Mouse (Mus musculus) layer of hippocampus, adult 11-12 months (tissue): ENCODE data around the gene Zbtb43.

Source experiments
- DNase-seq: peaks from one replicate; pipeline ENCODE4 v3.0.0; 2022; ENCODE audit warnings: low spot score

Gene Zbtb43

GRCm38 (mm10) chr2:33430081-33430770 lies 38.1 kb downstream of the Zbtb43 start:
- no peak for DNase-seq

DNA sequence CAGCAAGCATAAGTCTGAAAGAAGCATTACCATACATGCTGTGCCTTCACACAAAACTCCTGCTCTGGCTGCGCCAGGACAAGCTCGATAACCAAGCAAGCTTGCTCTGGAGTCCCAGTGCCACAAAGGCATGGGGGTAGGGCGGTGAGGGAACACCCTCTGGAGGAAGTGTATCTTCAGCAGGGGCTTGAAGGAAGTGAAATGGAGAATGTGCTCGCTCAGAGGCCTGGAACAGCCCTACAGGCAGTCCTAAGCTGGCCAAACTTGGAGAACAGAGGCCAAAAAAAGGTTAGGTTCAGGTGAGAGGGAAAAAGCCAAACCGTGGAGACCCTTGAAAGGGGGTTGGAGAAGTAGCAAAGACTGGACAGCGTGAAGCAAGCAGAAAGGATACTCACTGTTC lies 39.0 kb downstream of the Zbtb43 start:
- no peak for DNase-seq

- DNase-seq, result no peak
Observed at GRCm38 (mm10) chr2:33426640-33427398, 41.5 kb downstream of the Zbtb43 start.

- no peak for DNase-seq
Observed at GRCm38 (mm10) chr2:33417454-33417853, 50.9 kb downstream of the Zbtb43 start.

DNA sequence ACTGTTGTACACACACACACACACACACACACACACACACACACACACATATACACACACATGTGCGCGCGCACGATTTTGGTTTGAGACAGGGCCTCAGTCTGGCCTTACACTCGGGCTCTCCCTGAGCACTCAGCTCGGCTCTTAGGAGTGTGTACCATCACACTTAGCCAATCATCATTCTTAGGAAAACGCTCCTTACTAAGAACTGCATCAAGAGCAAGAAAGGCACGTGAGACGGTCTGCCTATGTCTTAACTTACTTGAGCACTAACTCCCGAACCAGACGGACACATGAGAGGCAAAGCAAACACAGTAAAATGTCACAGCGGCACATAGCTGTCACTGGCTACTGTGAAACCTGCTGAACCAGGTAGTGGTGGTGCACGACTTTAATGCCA lies 54.3 kb downstream of the Zbtb43 start:
- DNase-seq, result no peak

GRCm38 (mm10) chr2:33412111-33412510 lies 56.2 kb downstream of the Zbtb43 start:
- DNase-seq, result no peak

GRCm38 (mm10) chr2:33403511-33404003 lies 64.8 kb downstream of the Zbtb43 start:
- no peak for DNase-seq

- no peak for DNase-seq
Observed at GRCm38 (mm10) chr2:33402638-33403037, 65.7 kb downstream of the Zbtb43 start.

- peak; percentile 70 for DNase-seq
Observed at GRCm38 (mm10) chr2:33402236-33402635, 66.1 kb downstream of the Zbtb43 start.

DNA sequence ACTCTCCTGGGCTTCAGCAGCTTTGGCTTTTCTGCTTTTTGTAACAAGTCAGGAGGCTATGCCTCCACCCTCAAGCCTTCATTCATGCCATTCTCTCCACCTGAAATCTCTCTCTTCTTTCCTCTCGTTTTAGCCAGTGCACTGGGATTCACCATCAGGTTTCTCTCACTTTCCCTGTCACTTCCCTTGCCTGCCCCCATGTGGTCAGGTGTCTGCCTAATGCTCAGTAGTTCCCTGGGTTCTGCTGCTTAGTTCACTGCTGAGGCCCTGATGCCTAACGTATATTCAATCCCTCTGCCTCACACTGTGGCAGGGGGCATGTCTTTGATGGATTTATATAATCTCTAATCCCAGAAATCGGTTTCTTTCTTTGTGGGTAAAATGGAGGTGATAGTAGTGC lies 67.1 kb downstream of the Zbtb43 start:
- peak; percentile 43 for DNase-seq

DNA sequence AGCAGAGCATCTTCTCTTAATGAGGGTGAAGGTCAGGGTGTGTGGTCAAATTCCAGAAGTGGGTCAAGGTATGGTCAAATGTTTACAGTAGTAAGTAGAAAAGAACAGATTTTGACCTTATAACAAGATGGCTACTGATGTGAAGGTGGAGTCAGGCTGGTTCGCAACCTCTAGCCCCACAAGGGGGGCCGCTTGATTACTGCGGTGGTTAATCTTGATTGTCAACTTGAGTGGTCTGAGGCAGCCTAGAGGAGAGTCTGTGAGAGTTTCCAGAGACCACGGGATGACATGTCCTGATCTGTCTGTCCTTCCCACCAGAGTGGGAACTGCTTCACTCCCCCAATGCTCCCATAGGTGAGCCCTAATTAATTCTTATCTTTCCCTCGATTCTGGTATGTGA lies 67.8 kb downstream of the Zbtb43 start:
- DNase-seq, result no peak
